Mouse (Mus musculus): ENCODE measurements at regions not wholly inside any gene's neighbourhood (a gene's known extent, or its start where the extent isn't known, plus 50 kb on each side); places are given as distances from the start of the nearest gene placed in this dataset.

- no peak for DNase-seq (ENCODE audit: low read depth in 1 of 2, low spot score in 2 of 2)
- H3K36me3 ChIP-seq (ENCODE audit: control insufficient read depth, insufficient read depth, low read length): no peaks in the 10 kb centered on the region
- WGBS: 82% methylated on average over 5 of the region's 5 CpGs
Measured at GRCm38 (mm10) chr8:30988051-30988450, 2440.5 kb upstream of the 5930422O12Rik start.

GRCm38 (mm10) chr8:30998657-30999056 is 2429.9 kb upstream of the 5930422O12Rik start:
- 78% methylated on average over 9 of the region's 9 CpGs for WGBS

More at GRCm38 (mm10) chr8:30988051-30988450, 2440.5 kb upstream of the 5930422O12Rik start:
- H3K4me3 ChIP-seq (ENCODE audit: extremely low read depth, insufficient read depth, insufficient read length): no peak overlapping the region
- H3K27me3 ChIP-seq (ENCODE audit: control insufficient read depth, insufficient read depth, low read length): no peaks in the 10 kb centered on the region
- H3K4me1 ChIP-seq (ENCODE audit: control insufficient read depth, insufficient read depth, insufficient read length): no peaks in the 10 kb centered on the region
- no peak overlapping the region for H3K27ac ChIP-seq (ENCODE audit: insufficient read depth, low read length)
- TF ChIP-seq CTCF (IDR thresholded peaks at IDR 0.05; ENCODE audit: extremely low read depth, insufficient read depth, insufficient read length, insufficient replicate concordance): no peak
- no peak for TF ChIP-seq POLR2A (IDR thresholded peaks at IDR 0.05; ENCODE audit: low read depth, low read length)

GRCm38 (mm10) chr8:31000120-31000519 is 2428.4 kb upstream of the 5930422O12Rik start:
- Histone ChIP-seq H3K4me1 (ENCODE audit: control insufficient read depth, insufficient read depth, insufficient read length) (no peaks in the 10 kb centered on the region), H3K36me3 (ENCODE audit: control insufficient read depth, insufficient read depth, low read length) (no peaks in the 10 kb centered on the region), H3K4me3 (ENCODE audit: extremely low read depth, insufficient read depth, insufficient read length) (no peak overlapping the region), H3K27me3 (ENCODE audit: control insufficient read depth, insufficient read depth, low read length) (no peaks in the 10 kb centered on the region), H3K27ac (ENCODE audit: insufficient read depth, low read length) (no peak overlapping the region)
- TF ChIP-seq CTCF (IDR thresholded peaks at IDR 0.05; ENCODE audit: extremely low read depth, insufficient read depth, insufficient read length, insufficient replicate concordance) (no peak), POLR2A (IDR thresholded peaks at IDR 0.05; ENCODE audit: low read depth, low read length) (no peak)
- no peak for DNase-seq (ENCODE audit: low read depth in 1 of 2, low spot score in 2 of 2)
- 90% methylated on average over 6 of the region's 6 CpGs for WGBS

More at GRCm38 (mm10) chr8:30998657-30999056, 2429.9 kb upstream of the 5930422O12Rik start:
- Histone ChIP-seq H3K27ac (ENCODE audit: insufficient read depth, low read length) (no peak overlapping the region), H3K27me3 (ENCODE audit: control insufficient read depth, insufficient read depth, low read length) (no peaks in the 10 kb centered on the region), H3K36me3 (ENCODE audit: control insufficient read depth, insufficient read depth, low read length) (no peaks in the 10 kb centered on the region), H3K4me3 (ENCODE audit: extremely low read depth, insufficient read depth, insufficient read length) (no peak overlapping the region), H3K4me1 (ENCODE audit: control insufficient read depth, insufficient read depth, insufficient read length) (no peaks in the 10 kb centered on the region)
- TF ChIP-seq POLR2A (IDR thresholded peaks at IDR 0.05; ENCODE audit: low read depth, low read length) (no peak), CTCF (IDR thresholded peaks at IDR 0.05; ENCODE audit: extremely low read depth, insufficient read depth, insufficient read length, insufficient replicate concordance) (no peak)
- no peak for DNase-seq (ENCODE audit: low read depth in 1 of 2, low spot score in 2 of 2)

- Histone ChIP-seq H3K27ac (ENCODE audit: insufficient read depth, low read length) (no peak overlapping the region), H3K36me3 (ENCODE audit: control insufficient read depth, insufficient read depth, low read length) (no peaks in the 10 kb centered on the region), H3K27me3 (ENCODE audit: control insufficient read depth, insufficient read depth, low read length) (no peaks in the 10 kb centered on the region), H3K4me1 (ENCODE audit: control insufficient read depth, insufficient read depth, insufficient read length) (no peaks in the 10 kb centered on the region), H3K4me3 (ENCODE audit: extremely low read depth, insufficient read depth, insufficient read length) (no peak overlapping the region)
- 71% methylated on average over 5 of the region's 5 CpGs for WGBS
- DNase-seq (ENCODE audit: low read depth in 1 of 2, low spot score in 2 of 2): no peak
- TF ChIP-seq POLR2A (IDR thresholded peaks at IDR 0.05; ENCODE audit: low read depth, low read length): no peak
- no peak for TF ChIP-seq CTCF (IDR thresholded peaks at IDR 0.05; ENCODE audit: extremely low read depth, insufficient read depth, insufficient read length, insufficient replicate concordance)
Measured at GRCm38 (mm10) chr8:31001980-31002730, 2426.4 kb upstream of the 5930422O12Rik start.

GRCm38 (mm10) chr8:31008309-31008708 is 2420.2 kb upstream of the 5930422O12Rik start:
- H3K27ac ChIP-seq (ENCODE audit: insufficient read depth, low read length): no peak overlapping the region

GRCm38 (mm10) chr8:31012068-31012467 is 2416.4 kb upstream of the 5930422O12Rik start:
- Histone ChIP-seq H3K27ac (ENCODE audit: insufficient read depth, low read length) (no peak overlapping the region), H3K4me3 (ENCODE audit: extremely low read depth, insufficient read depth, insufficient read length) (no peak overlapping the region), H3K4me1 (ENCODE audit: control insufficient read depth, insufficient read depth, insufficient read length) (no peaks in the 10 kb centered on the region), H3K27me3 (ENCODE audit: control insufficient read depth, insufficient read depth, low read length) (no peaks in the 10 kb centered on the region), H3K36me3 (ENCODE audit: control insufficient read depth, insufficient read depth, low read length) (no peaks in the 10 kb centered on the region)
- TF ChIP-seq POLR2A (IDR thresholded peaks at IDR 0.05; ENCODE audit: low read depth, low read length) (no peak), CTCF (IDR thresholded peaks at IDR 0.05; ENCODE audit: extremely low read depth, insufficient read depth, insufficient read length, insufficient replicate concordance) (no peak)
- no peak for DNase-seq (ENCODE audit: low read depth in 1 of 2, low spot score in 2 of 2)
- 90% methylated on average over 11 of the region's 11 CpGs for WGBS

More at GRCm38 (mm10) chr8:31008309-31008708, 2420.2 kb upstream of the 5930422O12Rik start:
- Histone ChIP-seq H3K36me3 (ENCODE audit: control insufficient read depth, insufficient read depth, low read length) (no peaks in the 10 kb centered on the region), H3K4me3 (ENCODE audit: extremely low read depth, insufficient read depth, insufficient read length) (no peak overlapping the region), H3K4me1 (ENCODE audit: control insufficient read depth, insufficient read depth, insufficient read length) (no peaks in the 10 kb centered on the region), H3K27me3 (ENCODE audit: control insufficient read depth, insufficient read depth, low read length) (no peaks in the 10 kb centered on the region)
- no peak for TF ChIP-seq CTCF (IDR thresholded peaks at IDR 0.05; ENCODE audit: extremely low read depth, insufficient read depth, insufficient read length, insufficient replicate concordance)
- no peak for TF ChIP-seq POLR2A (IDR thresholded peaks at IDR 0.05; ENCODE audit: low read depth, low read length)
- 76% methylated on average over 8 of the region's 8 CpGs for whole genome bisulfite sequencing
- DNase-seq (ENCODE audit: low read depth in 1 of 2, low spot score in 2 of 2): no peak

Measured in spleen, adult 2 months (tissue).